Mouse (Mus musculus) gastrocnemius, postnatal 36 days (tissue): Measurements from ENCODE around the gene Gm13283. TPM values are rescaled to one million over a fixed set of nuclear protein-coding genes. Genes with fewer than 3 reads are reported as not detected.
"Not testable (repeated sequence)": the region's sequence is repeated elsewhere in the genome, so short reads cannot be mapped to it uniquely, and the experiment has no call there.

Experiments used
- DNase-seq, 2 experiments: peaks; one replicate each; pipeline ENCODE4 v3.0.0; 2022
- intact Hi-C: fragments of 180-260 bp; cut with DNase I; formaldehyde crosslinking; loops from one replicate; pipeline ENCODE4 v1.15.1; 2025
- total RNA-seq, 2 experiments: library from RNA; stranded (reverse); gene quantifications; 2 replicates each; pipeline ENCODE4 v1.2.3; 2021

The Gm13283 gene
- total RNA-seq, 2 experiments from 2014 or later: not detected

DNA sequence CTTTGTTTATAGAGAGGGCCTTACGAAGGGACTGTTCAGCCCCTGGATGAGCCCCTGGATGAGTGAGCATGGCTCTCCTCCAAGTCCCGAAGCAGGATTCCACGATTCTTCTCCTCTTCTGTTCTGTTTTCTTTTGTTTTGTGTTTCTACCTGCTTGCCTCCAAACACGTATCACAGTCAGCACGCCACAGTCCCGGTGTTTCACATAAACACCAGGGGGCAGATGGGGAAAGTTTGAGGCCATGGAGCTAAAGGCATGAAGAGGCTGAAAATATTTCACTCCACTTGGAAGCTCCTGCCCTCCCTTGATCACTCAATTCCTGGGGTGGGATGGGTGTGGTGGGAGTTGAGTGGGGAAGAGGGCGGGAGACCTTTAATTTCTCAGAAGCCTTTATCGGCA, 1.9 kb downstream of the Gm13283 start:
- DNase-seq: peak; percentile 55 to 68
- intact Hi-C loops: not testable (repeated sequence)

DNA sequence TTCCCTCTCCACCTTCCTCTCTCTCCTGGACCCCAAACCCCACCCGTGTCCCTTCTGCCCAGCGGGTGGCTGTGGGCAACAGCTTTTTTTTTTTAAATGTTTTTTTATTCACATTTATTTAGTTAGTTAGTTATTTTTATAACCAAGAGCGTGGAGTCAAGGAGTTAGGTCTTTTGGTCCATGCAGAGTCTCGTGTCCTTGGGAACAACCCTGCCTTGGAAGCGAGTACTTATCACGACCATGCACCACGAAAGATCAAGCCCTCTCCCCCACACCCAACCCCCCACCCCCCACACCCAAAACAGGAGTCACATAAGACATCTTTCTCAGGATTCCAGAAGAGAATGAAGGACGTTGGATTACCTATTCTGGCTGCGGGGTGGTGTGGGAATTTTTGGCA, 2.4 kb downstream of the Gm13283 start:
- DNase-seq, intact Hi-C loops: not testable (repeated sequence)

DNA sequence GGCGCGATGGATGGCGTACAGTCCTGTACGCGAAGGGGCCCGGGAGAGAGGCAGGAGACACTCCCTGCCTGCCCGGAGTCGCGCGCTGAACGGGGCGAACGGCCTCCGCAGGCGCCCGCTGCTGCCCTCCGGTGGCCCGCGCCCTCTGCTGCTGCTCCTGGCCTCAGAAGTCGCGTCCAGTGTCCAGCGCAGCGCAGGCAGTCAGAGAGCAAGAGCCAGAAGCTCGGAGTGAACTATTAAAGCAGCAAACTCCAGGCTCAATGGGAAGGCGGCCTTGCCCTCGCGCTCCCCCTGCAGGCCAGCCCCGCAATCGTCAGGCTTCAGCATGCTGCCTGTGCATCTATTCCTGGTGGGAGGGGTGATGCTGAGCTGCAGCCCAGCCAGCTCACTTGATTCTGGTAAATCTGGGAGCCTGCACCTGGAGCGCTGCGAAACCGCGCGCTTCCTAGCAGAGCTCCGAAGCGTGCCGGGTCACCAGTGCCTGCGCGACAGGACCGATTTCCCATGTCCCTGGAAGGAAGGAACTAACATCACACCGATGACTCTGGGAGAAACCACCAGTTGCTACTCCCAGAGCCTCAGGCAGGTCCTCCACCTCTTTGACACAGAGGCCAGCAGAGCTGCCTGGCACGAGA, 3.6 kb downstream of the Gm13283 start:
- peak; percentile 38 to 46 for DNase-seq

DNA sequence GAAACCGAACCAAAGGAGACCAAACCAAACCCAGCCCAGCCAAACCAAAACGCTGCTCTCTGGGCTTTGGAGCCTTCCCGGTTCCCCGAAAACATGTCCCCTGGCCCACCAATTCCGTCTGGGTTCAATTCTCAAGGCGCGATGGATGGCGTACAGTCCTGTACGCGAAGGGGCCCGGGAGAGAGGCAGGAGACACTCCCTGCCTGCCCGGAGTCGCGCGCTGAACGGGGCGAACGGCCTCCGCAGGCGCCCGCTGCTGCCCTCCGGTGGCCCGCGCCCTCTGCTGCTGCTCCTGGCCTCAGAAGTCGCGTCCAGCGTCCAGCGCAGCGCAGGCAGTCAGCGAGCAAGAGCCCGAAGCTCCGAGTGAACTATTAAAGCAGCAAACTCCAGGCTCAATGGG, 13.6 kb downstream of the Gm13283 start, which contains the start of gene Gm13290:
TSS of gene Gm13290 (plus strand) at position 301 of the 400 bp plus-strand sequence.
- DNase-seq, intact Hi-C loops: not testable (repeated sequence)

More for the DNA sequence above, 3.6 kb downstream of the Gm13283 start:
- intact Hi-C loops: not testable (repeated sequence)

DNA sequence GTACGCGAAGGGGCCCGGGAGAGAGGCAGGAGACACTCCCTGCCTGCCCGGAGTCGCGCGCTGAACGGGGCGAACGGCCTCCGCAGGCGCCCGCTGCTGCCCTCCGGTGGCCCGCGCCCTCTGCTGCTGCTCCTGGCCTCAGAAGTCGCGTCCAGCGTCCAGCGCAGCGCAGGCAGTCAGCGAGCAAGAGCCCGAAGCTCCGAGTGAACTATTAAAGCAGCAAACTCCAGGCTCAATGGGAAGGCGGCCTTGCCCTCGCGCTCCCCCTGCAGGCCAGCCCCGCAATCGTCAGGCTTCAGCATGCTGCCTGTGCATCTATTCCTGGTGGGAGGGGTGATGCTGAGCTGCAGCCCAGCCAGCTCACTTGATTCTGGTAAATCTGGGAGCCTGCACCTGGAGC, 16.7 kb downstream of the Gm13283 start, which contains the start of gene Gm13289:
TSS of gene Gm13289 (plus strand) at position 301 of the 400 bp plus-strand sequence.
- intact Hi-C loops, DNase-seq: not testable (repeated sequence)

DNA sequence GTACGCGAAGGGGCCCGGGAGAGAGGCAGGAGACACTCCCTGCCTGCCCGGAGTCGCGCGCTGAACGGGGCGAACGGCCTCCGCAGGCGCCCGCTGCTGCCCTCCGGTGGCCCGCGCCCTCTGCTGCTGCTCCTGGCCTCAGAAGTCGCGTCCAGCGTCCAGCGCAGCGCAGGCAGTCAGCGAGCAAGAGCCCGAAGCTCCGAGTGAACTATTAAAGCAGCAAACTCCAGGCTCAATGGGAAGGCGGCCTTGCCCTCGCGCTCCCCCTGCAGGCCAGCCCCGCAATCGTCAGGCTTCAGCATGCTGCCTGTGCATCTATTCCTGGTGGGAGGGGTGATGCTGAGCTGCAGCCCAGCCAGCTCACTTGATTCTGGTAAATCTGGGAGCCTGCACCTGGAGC, 19.6 kb downstream of the Gm13283 start, which contains the start of gene Gm13272:
TSS of gene Gm13272 (plus strand) at position 301 of the 400 bp plus-strand sequence.
- DNase-seq, intact Hi-C loops: not testable (repeated sequence)

DNA sequence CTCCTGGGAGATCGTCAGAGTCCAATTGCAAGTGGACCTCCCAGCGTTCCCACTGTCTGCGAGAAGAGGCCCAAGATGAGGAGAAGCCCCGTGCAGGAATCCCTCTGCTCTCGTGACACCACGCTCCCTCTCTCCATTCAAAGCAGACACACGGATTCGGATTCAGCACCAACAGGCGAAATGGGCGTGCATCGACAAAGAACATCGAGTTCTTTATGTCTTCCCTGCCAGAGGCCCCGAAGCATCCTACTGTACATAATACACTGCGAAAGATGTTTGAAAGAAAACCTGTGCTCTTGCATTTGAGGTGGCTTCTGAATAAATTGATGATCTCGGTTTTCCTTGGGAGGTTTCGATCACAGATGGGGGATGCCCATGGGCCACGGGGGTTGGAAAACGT, 20.4 kb downstream of the Gm13283 start:
- DNase-seq, intact Hi-C loops: not testable (repeated sequence)

DNA sequence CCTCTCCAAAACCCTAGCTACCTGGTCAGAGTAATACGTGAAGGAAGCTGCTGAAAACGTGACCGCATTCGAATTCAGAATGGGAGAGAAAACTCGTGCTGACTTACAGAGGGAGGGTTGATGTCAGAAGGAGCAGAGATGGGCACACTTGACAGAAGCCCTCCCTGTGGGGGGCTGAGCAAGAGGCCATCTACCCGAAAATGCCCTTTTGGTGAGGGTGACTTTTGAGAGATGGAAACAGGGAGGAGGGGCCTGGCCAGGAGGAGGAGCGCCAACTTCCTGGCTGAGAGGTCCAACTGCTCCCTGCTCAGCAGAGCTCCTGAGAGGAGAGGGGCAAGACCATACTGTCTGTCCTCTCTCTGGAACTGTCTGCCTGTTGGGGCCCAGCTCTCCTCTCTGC, 21.9 kb downstream of the Gm13283 start, which contains the start of gene Ifnz:
TSS of gene Ifnz (plus strand) at position 301 of the 400 bp plus-strand sequence.
- DNase-seq, intact Hi-C loops: not testable (repeated sequence)

DNA sequence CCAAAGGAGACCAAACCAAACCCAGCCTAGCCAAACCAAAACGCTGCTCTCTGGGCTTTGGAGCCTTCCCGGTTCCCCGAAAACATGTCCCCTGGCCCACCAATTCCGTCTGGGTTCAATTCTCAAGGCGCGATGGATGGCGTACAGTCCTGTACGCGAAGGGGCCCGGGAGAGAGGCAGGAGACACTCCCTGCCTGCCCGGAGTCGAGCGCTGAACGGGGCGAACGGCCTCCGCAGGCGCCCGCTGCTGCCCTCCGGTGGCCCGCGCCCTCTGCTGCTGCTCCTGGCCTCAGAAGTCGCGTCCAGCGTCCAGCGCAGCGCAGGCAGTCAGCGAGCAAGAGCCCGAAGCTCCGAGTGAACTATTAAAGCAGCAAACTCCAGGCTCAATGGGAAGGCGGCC, 22.4 kb downstream of the Gm13283 start:
- intact Hi-C loops, DNase-seq: not testable (repeated sequence)

DNA sequence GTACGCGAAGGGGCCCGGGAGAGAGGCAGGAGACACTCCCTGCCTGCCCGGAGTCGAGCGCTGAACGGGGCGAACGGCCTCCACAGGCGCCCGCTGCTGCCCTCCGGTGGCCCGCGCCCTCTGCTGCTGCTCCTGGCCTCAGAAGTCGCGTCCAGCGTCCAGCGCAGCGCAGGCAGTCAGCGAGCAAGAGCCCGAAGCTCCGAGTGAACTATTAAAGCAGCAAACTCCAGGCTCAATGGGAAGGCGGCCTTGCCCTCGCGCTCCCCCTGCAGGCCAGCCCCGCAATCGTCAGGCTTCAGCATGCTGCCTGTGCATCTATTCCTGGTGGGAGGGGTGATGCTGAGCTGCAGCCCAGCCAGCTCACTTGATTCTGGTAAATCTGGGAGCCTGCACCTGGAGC, 25.5 kb downstream of the Gm13283 start, which contains the start of gene Gm13276:
TSS of gene Gm13276 (plus strand) at position 301 of the 400 bp plus-strand sequence.
- DNase-seq, intact Hi-C loops: not testable (repeated sequence)

DNA sequence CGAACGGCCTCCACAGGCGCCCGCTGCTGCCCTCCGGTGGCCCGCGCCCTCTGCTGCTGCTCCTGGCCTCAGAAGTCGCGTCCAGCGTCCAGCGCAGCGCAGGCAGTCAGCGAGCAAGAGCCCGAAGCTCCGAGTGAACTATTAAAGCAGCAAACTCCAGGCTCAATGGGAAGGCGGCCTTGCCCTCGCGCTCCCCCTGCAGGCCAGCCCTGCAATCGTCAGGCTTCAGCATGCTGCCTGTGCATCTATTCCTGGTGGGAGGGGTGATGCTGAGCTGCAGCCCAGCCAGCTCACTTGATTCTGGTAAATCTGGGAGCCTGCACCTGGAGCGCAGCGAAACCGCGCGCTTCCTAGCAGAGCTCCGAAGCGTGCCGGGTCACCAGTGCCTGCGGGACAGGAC, 28.5 kb downstream of the Gm13283 start, which contains the start of gene Gm13277:
TSS of gene Gm13277 (plus strand) at position 231 of the 400 bp plus-strand sequence.
- intact Hi-C loops: not testable (repeated sequence)
- peak; percentile 34 to 63 for DNase-seq

DNA sequence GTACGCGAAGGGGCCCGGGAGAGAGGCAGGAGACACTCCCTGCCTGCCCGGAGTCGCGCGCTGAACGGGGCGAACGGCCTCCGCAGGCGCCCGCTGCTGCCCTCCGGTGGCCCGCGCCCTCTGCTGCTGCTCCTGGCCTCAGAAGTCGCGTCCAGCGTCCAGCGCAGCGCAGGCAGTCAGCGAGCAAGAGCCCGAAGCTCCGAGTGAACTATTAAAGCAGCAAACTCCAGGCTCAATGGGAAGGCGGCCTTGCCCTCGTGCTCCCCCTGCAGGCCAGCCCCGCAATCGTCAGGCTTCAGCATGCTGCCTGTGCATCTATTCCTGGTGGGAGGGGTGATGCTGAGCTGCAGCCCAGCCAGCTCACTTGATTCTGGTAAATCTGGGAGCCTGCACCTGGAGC, 31.3 kb downstream of the Gm13283 start, which contains the start of gene Gm13278:
TSS of gene Gm13278 (plus strand) at position 301 of the 400 bp plus-strand sequence.
- intact Hi-C loops, DNase-seq: not testable (repeated sequence)

DNA sequence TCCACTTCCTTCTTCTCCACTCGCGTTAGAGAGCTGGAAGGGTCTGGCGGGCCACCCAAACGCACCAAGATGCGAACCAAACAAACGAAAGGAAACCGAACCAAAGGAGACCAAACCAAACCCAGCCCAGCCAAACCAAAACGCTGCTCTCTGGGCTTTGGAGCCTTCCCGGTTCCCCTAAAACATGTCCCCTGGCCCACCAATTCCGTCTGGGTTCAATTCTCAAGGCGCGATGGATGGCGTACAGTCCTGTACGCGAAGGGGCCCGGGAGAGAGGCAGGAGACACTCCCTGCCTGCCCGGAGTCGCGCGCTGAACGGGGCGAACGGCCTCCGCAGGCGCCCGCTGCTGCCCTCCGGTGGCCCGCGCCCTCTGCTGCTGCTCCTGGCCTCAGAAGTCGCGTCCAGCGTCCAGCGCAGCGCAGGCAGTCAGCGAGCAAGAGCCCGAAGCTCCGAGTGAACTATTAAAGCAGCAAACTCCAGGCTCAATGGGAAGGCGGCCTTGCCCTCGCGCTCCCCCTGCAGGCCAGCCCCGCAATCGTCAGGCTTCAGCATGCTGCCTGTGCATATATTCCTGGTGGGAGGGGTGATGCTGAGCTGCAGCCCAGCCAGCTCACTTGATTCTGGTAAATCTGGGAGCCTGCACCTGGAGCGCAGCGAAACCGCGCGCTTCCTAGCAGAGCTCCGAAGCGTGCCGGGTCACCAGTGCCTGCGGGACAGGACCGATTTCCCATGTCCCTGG, 34.2 kb downstream of the Gm13283 start, which contains the start of gene Gm13275:
TSS of gene Gm13275 (plus strand) at position 552 of the 740 bp plus-strand sequence.
- peak; percentile 45 to 80 for DNase-seq
- intact Hi-C loops: not testable (repeated sequence)

DNA sequence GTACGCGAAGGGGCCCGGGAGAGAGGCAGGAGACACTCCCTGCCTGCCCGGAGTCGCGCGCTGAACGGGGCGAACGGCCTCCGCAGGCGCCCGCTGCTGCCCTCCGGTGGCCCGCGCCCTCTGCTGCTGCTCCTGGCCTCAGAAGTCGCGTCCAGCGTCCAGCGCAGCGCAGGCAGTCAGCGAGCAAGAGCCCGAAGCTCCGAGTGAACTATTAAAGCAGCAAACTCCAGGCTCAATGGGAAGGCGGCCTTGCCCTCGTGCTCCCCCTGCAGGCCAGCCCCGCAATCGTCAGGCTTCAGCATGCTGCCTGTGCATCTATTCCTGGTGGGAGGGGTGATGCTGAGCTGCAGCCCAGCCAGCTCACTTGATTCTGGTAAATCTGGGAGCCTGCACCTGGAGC, 37.2 kb downstream of the Gm13283 start, which contains the start of gene Gm13279:
TSS of gene Gm13279 (plus strand) at position 301 of the 400 bp plus-strand sequence.
- DNase-seq, intact Hi-C loops: not testable (repeated sequence)

DNA sequence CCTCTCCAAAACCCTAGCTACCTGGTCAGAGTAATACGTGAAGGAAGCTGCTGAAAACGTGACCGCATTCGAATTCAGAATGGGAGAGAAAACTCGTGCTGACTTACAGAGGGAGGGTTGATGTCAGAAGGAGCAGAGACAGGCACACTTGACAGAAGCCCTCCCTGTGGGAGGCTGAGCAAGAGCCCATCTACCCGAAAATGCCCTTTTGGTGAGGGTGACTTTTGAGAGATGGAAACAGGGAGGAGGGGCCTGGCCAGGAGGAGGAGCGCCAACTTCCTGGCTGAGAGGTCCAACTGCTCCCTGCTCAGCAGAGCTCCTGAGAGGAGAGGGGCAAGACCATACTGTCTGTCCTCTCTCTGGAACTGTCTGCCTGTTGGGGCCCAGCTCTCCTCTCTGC, 39.4 kb downstream of the Gm13283 start, which contains the start of gene Gm13285:
TSS of gene Gm13285 (plus strand) at position 301 of the 400 bp plus-strand sequence.
- DNase-seq, intact Hi-C loops: not testable (repeated sequence)

DNA sequence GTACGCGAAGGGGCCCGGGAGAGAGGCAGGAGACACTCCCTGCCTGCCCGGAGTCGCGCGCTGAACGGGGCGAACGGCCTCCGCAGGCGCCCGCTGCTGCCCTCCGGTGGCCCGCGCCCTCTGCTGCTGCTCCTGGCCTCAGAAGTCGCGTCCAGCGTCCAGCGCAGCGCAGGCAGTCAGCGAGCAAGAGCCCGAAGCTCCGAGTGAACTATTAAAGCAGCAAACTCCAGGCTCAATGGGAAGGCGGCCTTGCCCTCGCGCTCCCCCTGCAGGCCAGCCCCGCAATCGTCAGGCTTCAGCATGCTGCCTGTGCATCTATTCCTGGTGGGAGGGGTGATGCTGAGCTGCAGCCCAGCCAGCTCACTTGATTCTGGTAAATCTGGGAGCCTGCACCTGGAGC, 43.0 kb downstream of the Gm13283 start, which contains the start of gene Gm13287:
TSS of gene Gm13287 (plus strand) at position 301 of the 400 bp plus-strand sequence.
- intact Hi-C loops, DNase-seq: not testable (repeated sequence)

DNA sequence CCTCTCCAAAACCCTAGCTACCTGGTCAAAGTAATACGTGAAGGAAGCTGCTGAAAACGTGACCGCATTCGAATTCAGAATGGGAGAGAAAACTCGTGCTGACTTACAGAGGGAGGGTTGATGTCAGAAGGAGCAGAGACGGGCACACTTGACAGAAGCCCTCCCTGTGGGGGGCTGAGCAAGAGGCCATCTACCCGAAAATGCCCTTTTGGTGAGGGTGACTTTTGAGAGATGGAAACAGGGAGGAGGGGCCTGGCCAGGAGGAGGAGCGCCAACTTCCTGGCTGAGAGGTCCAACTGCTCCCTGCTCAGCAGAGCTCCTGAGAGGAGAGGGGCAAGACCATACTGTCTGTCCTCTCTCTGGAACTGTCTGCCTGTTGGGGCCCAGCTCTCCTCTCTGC, 45.3 kb downstream of the Gm13283 start, which contains the start of gene Gm13288:
TSS of gene Gm13288 (plus strand) at position 301 of the 400 bp plus-strand sequence.
- intact Hi-C loops, DNase-seq: not testable (repeated sequence)

DNA sequence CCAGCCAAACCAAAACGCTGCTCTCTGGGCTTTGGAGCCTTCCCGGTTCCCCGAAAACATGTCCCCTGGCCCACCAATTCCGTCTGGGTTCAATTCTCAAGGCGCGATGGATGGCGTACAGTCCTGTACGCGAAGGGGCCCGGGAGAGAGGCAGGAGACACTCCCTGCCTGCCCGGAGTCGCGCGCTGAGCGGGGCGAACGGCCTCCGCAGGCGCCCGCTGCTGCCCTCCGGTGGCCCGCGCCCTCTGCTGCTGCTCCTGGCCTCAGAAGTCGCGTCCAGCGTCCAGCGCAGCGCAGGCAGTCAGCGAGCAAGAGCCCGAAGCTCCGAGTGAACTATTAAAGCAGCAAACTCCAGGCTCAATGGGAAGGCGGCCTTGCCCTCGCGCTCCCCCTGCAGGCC, 45.8 kb downstream of the Gm13283 start:
- DNase-seq, intact Hi-C loops: not testable (repeated sequence)
